Mouse (Mus musculus) monocyte, adult 5-6 weeks (primary cell): Measurements from ENCODE around the gene Cct6b. TPM values are rescaled to one million over a fixed set of nuclear protein-coding genes. Genes with fewer than 3 reads are reported as not detected.
"Not testable (repeated sequence)": the region's sequence is repeated elsewhere in the genome, so short reads cannot be mapped to it uniquely, and the experiment has no call there.

ENCODE experiments used
- ATAC-seq: fragments of 153-309, 156-312 bp; replicated peaks from 2 replicates; pipeline ENCODE4 v1.8.0; 2017; ENCODE audit warnings: mild to moderate bottlenecking; ENCODE audit not compliant: low TSS enrichment, insufficient number of reproducible peaks, severe bottlenecking, poor library complexity, low FRiP score
- total RNA-seq: library from RNA; stranded (forward); fragments of 200-1000, 200-491, 200-594 nt; gene quantifications from 3 replicates; pipeline ENCODE4 v1.2.3, GENCODE M21; 2017

Gene Cct6b
- total RNA-seq, 1 experiment from 2014 or later, result not detected

DNA sequence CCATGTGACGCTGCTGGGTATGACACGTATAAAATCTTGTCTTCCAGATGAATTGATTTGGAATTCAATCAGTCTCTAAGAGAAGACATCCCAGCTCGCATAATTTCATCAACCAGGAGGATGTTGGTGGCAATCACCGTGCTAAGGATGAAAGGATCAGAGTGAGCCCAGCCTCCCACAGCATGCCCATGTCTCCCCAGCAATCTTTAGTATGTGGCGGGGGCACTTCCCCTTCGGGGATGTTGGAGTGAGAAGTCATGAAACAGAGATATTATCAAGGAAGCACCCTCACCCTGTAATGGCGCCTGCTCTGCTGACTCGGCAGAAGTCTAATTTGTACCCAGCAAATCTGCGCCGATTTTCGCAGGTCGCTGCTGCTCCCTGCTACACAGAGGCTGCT is 44.8 kb downstream of the Cct6b start:
- ATAC-seq, result no peak

DNA sequence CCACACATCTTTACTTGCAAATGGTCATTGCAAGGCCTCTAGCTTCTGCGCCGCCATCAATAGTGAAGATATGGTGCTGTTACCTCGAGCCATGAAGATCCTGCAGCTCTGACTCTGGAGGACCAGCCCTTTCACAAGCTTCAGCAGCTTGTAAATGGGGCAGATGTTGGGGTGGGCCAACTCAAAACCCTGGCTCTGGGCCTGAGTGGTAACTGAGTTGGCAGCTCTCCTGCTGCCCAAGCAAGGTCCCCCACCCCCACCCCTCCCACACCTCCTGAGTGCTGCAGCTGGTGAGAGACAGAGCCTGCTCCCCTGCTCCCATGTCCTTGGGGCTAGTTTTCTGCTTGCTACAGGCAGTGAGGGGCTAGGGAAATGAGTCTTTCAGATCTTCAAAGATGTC is 51.4 kb downstream of the Cct6b start:
- ATAC-seq, result no peak

DNA sequence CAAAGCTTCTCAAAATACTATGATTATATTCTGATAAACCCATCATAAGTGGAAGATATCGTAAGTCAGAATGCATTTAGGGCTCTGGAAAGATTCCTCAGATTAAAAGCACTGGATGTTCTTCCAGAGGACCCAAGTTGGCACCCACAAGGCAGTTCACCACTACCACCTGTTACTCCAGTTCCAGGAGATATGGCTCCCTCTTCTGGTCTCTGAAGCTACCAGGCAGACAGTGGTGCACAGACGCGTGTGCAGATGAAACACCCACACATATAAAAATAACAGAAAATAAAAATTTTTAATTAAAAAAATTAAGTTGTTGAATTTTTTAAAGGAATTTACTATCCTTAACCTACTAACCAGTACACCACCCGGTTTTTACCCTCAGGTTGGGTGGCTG is 55.2 kb downstream of the Cct6b start:
- no peak for ATAC-seq

DNA sequence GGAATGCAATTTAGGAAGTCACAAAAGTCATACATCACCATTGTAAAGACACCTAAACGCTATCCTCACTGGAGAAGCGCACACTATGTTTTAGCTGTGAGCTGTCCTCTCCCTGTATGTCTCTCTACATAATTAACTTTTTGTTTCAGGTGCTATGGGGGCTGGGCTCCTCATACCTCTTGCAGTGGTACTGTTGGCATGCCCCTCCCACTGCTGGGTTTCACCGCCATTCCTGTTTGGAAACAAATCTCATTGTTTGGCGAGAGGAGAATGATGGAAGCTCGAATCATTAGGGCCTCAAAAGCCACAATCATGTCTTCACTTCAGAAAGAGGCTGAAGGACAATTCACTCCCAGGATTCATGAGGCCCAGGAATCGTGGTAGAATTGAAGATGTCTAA is 59.0 kb downstream of the Cct6b start:
- no peak for ATAC-seq

DNA sequence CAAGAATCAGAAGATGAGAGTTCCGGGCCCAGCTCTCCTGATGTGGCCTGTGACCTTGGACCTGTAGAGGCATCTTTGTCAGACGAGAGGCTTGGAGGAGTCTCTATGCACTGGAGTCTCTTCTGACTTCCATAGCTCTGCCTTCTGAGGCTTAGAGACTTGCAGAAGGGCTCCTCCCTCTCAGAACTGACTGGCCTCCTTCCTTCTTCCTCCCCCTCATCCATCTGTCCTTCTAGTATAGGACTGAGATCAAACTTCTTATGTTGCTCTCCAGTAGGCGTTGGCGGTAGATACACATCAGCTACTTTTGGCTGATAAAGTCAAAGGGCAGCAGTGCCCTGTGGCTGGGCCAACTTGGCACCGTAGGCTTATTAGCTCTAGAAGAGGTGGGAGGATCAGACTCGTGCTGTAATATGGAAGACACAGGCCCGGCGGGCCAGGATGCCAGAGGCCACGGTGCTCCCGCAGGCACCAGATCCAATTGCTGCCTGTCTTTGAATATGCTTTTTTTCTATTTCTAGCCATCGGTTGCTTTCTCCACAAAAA is 64.2 kb downstream of the Cct6b start:
- no peak for ATAC-seq

DNA sequence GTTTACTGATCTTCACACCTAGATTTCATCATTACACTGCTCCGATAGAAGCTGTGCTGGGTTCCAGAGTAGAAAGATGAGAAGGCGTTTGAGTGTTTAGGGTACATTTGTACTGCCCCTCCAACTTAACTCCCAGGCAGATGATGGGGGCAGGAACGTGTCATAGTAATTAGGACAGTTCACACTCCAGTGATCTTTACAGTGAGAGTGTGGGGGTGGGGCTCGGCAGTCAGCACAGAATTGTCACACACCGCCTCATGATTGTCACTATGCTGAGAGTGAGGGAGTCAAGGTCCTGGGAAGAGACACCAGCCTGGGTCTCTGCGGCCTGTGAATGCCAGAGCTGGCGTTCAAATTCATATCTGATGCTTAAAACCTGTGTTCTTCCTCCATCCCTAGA is 68.2 kb downstream of the Cct6b start:
- no peak for ATAC-seq

DNA sequence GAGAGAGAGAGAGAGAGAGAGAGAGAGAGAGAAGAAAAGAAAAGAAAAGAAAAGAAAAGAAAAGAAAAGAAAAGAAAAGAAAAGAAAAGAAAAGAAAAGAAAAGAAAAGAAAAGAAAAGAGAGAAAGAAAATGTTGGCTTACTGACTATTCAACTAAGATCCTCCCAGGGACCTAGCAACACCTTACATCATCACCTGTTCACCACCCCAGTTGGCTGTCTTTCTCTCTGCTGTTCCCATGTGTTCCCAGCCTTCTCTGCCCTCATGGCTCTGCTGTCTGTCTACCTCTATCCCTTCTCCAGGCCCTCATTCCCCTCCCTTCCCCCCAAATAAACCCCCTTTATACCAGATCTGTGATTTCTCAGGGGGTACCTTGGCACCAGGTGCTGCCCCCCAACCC is 69.2 kb downstream of the Cct6b start:
- ATAC-seq, result not testable (repeated sequence)

DNA sequence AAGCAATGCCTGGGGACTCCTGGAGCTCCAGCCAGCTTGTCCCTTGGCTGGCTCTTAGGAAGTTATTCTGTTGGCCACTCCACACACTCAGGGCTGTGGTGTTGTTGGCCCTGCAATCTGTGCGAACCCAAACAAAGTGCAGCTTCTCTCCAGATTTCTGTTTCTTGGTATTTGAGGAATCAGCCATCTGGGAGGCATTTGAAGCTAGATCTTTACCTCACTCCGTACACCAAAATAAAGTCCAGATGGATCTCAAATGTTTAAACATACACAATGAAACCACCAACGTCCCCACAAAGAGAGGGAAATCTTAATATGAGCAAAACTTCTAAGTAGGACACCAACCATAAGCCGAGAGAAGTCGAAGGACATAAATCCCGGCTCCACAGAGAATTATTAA is 71.5 kb downstream of the Cct6b start:
- no peak for ATAC-seq

DNA sequence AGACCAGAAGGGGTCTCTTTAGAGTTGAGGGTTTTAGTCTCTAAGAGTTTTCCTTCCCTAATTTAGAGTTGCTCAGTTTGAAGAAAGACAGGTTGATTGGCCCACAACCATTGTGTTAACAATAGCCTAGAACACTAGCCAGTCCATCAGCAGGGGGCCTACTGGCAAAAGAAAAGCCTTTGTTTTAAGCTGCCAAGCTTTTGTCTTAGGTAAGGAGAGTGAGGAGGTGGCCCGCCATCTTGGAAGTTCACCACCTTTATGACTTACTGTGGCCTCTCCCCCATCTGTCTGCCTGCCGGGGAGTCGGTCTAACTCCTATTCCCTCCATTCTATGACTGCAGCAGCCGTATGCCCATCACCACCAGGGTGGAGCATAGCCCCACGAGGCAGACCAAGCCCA is 73.6 kb downstream of the Cct6b start:
- ATAC-seq, result no peak

DNA sequence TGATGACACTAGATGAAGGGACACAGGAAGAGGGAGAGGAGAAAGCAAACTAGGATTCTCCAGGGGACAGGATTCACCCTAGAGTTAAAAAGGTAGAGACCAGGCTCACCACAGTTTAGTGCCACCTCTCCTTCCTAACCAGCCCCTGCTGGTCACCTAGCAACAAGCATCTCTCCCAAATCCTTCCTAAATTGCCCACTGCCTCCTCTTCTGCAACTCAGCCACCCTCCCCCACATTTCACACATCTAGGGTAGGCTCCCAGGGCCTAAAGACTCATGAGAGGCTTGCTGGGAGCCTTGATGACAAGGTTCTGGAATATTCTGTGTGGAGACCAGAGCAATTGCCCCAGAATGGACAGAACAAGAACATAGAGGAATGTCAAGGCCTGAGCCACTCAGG is 76.5 kb downstream of the Cct6b start:
- no peak for ATAC-seq

DNA sequence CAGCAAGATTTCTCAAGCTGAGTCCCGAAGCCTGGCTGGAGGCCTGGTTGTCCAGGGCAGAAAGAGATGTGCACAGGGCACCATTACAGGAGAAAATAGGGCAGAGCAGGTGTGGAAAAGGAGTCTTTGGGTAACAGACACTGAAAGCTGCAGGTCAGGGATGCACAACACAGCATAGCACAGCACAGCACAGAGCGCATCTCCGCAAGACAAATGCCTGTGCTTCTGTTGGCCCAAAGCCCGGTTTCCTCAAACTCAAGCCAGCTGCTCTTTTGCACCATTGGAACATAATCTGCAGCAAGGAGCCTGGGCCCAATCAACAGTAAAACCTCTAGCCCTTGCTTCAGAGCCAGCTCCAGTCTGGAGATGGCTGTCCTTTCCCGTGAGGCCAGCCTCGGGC is 79.4 kb downstream of the Cct6b start:
- no peak for ATAC-seq

DNA sequence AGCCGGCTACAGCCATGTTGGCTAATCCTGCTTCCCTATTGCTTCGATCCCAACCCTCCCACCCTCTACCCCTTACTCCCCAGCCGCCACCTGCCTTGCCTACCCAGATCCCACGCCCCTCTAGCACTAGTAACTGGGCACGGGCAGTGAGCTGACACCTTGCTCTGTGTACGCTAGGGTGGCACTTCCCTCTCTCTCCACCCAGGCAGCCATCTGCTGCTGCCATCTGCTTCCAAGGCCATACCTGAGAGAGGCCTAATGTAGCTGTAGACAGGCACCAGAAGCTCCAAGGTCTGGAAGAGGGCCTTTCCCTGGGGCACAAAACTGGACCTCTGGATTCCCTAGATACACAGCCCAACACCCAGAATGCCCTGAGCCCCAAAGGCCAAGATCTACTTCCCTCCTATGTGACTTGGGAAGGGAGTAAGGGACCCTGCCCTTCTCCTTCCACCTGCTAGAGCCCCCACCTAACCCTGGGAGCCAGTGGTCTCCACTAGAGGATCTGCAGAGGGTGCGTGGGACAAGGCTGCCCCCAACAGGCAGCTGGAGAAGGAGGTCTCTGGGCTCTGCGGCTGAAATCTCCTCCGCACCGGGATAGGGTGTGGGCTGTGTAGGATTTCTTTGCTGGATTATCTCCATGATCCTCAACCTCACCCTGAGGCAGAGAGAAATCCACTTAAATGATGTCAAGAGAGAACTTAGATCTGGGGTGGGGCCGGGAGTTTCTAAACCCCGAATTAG is 80.2 kb downstream of the Cct6b start:
- no peak for ATAC-seq

DNA sequence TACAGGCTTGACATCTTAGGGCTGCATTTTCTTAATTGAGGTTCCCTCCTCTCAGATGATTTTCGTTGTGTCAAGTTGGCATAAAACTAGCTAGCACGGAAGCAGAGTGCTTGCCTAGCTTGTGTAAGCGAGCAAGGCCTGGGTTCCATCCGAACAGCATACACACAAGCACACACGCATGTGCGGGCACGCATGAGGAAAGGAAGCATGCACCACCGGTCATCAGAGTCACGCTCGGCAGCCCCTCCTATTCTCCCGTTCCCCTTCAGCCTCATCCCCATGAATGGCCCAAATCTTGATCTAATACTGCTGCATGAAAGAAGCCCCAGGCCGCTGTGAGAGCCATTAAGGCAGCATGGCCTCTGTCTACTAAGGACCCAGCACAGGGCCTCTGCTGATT is 85.6 kb downstream of the Cct6b start:
- no peak for ATAC-seq

Other genes with a start within 250 kb of the Cct6b start
- gene Zfp830, start within 50 bp of the Cct6b start, total RNA-seq, result 57.6 to 66.5 TPM (median 64.7 TPM) in 3 replicates
- gene Lig3, start 16.8 kb upstream of the Cct6b start, total RNA-seq, result 18.8 to 33.3 TPM (median 29.5 TPM) in 3 replicates
- 13.3 to 17.8 TPM (median 16.3 TPM) in 3 replicates for gene Rffl, start 106.9 kb upstream of the Cct6b start, total RNA-seq
- 7.7 to 17.1 TPM (median 16.1 TPM) in 3 replicates for gene Rad51d, start 126.3 kb upstream of the Cct6b start, total RNA-seq
- not detected in 3 replicates for gene Fndc8, start 127.8 kb upstream of the Cct6b start, total RNA-seq
- 0.85 to 13.1 TPM (median 3.6 TPM) in 3 replicates for gene Nle1, start 144.1 kb upstream of the Cct6b start, total RNA-seq
- not detected in 3 replicates for gene Unc45b, start 146.2 kb upstream of the Cct6b start, total RNA-seq
- 16.5 to 25.2 TPM (median 20.3 TPM) in 3 replicates for gene Slfn5, start 187.0 kb upstream of the Cct6b start, total RNA-seq
- gene Slfn9, start 227.5 kb upstream of the Cct6b start, total RNA-seq, result 7.5 to 17.2 TPM (median 7.7 TPM) in 3 replicates